ENCODE assay signal across 8 mouse cellular contexts in genomic region chr5:147893766-147894454, GRCm38 (mm10). TPM values are rescaled to one million over a fixed set of nuclear protein-coding genes. Genes with fewer than 3 reads are reported as not detected.
DNase-seq lines count a peak whose midpoint lies in the region; ATAC-seq lines count a peak whose summit lies in the region.

No protein-coding gene starts in this region.

- H3K27me3 ChIP-seq in neural tube, embryonic 11.5 days (ENCODE audit: control insufficient read depth, insufficient read depth, low read length) = 0 out of 2 replicates have a peak, but pooled peaks cover 6% of the 10 kb centered on the region
- no peaks in the 10 kb centered on the region for H3K27me3 ChIP-seq in heart, embryonic 12.5 days (replicated peaks)
- peaks cover 40% of the 10 kb centered on the region for H3K27me3 ChIP-seq in limb, embryonic 10.5 days (ENCODE audit: low read depth, poor library complexity, severe bottlenecking)
- H3K27me3 ChIP-seq in midbrain, embryonic 10.5 days (ENCODE audit: low read depth, poor library complexity, severe bottlenecking) = peaks cover 37% of the 10 kb centered on the region

- no peaks in the 10 kb centered on the region for H3K4me1 ChIP-seq in neural tube, embryonic 11.5 days (ENCODE audit: control insufficient read depth, insufficient read depth, low read length)
- peaks cover 23% of the 10 kb centered on the region for H3K4me1 ChIP-seq in heart, embryonic 12.5 days (replicated peaks)
- H3K4me1 ChIP-seq in limb, embryonic 10.5 days = peaks cover 16% of the 10 kb centered on the region
- H3K4me1 ChIP-seq in midbrain, embryonic 10.5 days = peaks cover 24% of the 10 kb centered on the region

- H3K4me2 ChIP-seq in neural tube, embryonic 11.5 days (ENCODE audit: low read depth) = peak overlapping the region; percentile 89
- H3K4me2 ChIP-seq in heart, embryonic 12.5 days = peak overlapping the region; percentile 91

- peak overlapping the region; percentile 59 for H3K9ac ChIP-seq in neural tube, embryonic 11.5 days (ENCODE audit: low read length)
- peak overlapping the region; percentile 70 for H3K9ac ChIP-seq in heart, embryonic 12.5 days

- under 1% methylated on average over 25 of the region's 25 CpGs for WGBS in neural tube, embryonic 11.5 days
- 1% methylated on average over 25 of the region's 25 CpGs for WGBS in heart, embryonic 12.5 days
- 2% methylated on average over 25 of the region's 25 CpGs for WGBS in limb, embryonic 10.5 days
- 2% methylated on average over 25 of the region's 25 CpGs for WGBS in midbrain, embryonic 10.5 days

- no peak overlapping the region for H3K27ac ChIP-seq in neural tube, embryonic 11.5 days (ENCODE audit: low read depth, low read length)
- H3K27ac ChIP-seq in heart, embryonic 12.5 days (ENCODE audit: poor library complexity, severe bottlenecking) = peak overlapping the region; percentile 27; the same call in 1 of the 2 replicates
- peak overlapping the region; percentile 56; the same call in 1 of the 2 replicates for H3K27ac ChIP-seq in limb, embryonic 10.5 days
- peak overlapping the region; percentile 72 for H3K27ac ChIP-seq in midbrain, embryonic 10.5 days (replicated peaks)

- no peaks in the 10 kb centered on the region for H3K9me3 ChIP-seq in neural tube, embryonic 11.5 days (ENCODE audit: control insufficient read depth, low read length)
- no peaks in the 10 kb centered on the region for H3K9me3 ChIP-seq in heart, embryonic 12.5 days (replicated peaks)
- no peaks in the 10 kb centered on the region for H3K9me3 ChIP-seq in limb, embryonic 10.5 days (replicated peaks)
- H3K9me3 ChIP-seq in midbrain, embryonic 10.5 days (replicated peaks) = no peaks in the 10 kb centered on the region

- H3K4me3 ChIP-seq in neural tube, embryonic 11.5 days (ENCODE audit: low read depth, low read length) = peak overlapping the region; percentile 54
- peak overlapping the region; percentile 66 for H3K4me3 ChIP-seq in heart, embryonic 12.5 days
- H3K4me3 ChIP-seq in limb, embryonic 10.5 days = peak overlapping the region; percentile 71
- H3K4me3 ChIP-seq in midbrain, embryonic 10.5 days = peak overlapping the region; percentile 70

- H3K36me3 ChIP-seq in neural tube, embryonic 11.5 days (ENCODE audit: control insufficient read depth, insufficient read depth, low read length) = no peaks in the 10 kb centered on the region
- H3K36me3 ChIP-seq in heart, embryonic 12.5 days = no peaks in the 10 kb centered on the region
- H3K36me3 ChIP-seq in limb, embryonic 10.5 days = no peaks in the 10 kb centered on the region
- H3K36me3 ChIP-seq in midbrain, embryonic 10.5 days = no peaks in the 10 kb centered on the region

- DNase-seq in neural tube, embryonic 11.5 days (ENCODE audit: low spot score) = no peak
- DNase-seq in neural tube, embryonic 10.5 days (ENCODE audit: extremely low spot score, low spot score) = no peak
- peak; percentile 66 for DNase-seq in cerebellum, adult 9-11 months
- DNase-seq in limb, embryonic 10.5 days (ENCODE audit: low spot score) = peak; percentile 35
- DNase-seq in midbrain, embryonic 10.5 days (ENCODE audit: low spot score) = no peak
- peak; percentile 44 for DNase-seq in thymus, postnatal 25 days
- no peak for DNase-seq in adrenal gland, adult 18-20 months (ENCODE audit: low spot score in 2 of 2)

- peak; percentile 29; the same call in 1 of the 2 replicates for ATAC-seq in neural tube, embryonic 11.5 days (ENCODE audit: insufficient read depth, low FRiP score, low TSS enrichment)
- no peak for ATAC-seq in heart, embryonic 12.5 days (ENCODE audit: insufficient number of reproducible peaks, low FRiP score)

RNA-seq across cellular contexts. Expression of gene Slc46a3, which starts 0.7 kb away (rescaled TPM):
- 3.0 and 4.0 TPM in 2 replicates for polyA plus RNA-seq in neural tube, embryonic 11.5 days (2014; fragmentation: Nextera tagmentation; extraction: Ambion mirVana)
- polyA plus RNA-seq in heart, embryonic 12.5 days (2016; fragmentation: Nextera tagmentation; extraction: Ambion mirVana) = 2.7 and 2.8 TPM in 2 replicates
- polyA plus RNA-seq in limb, embryonic 10.5 days (2016; fragmentation: Nextera tagmentation; extraction: Ambion mirVana) = 1.3 and 2.4 TPM in 2 replicates
- 3.0 and 4.5 TPM in 2 replicates for polyA plus RNA-seq in midbrain, embryonic 10.5 days (2016; fragmentation: Nextera tagmentation; extraction: Ambion mirVana)
- 10 to 100 TPM; 10.3 to 13.0 TPM for total RNA-seq in adrenal gland, adult 18-20 months (2021)

RNA-seq across cellular contexts. Expression of gene Pomp, which starts 33.6 kb away (rescaled TPM):
- polyA plus RNA-seq in neural tube, embryonic 11.5 days (2014; fragmentation: Nextera tagmentation; extraction: Ambion mirVana) = 480 and 499 TPM in 2 replicates
- polyA plus RNA-seq in heart, embryonic 12.5 days (2016; fragmentation: Nextera tagmentation; extraction: Ambion mirVana) = 348 and 392 TPM in 2 replicates
- polyA plus RNA-seq in limb, embryonic 10.5 days (2016; fragmentation: Nextera tagmentation; extraction: Ambion mirVana) = 467 and 519 TPM in 2 replicates
- 505 and 557 TPM in 2 replicates for polyA plus RNA-seq in midbrain, embryonic 10.5 days (2016; fragmentation: Nextera tagmentation; extraction: Ambion mirVana)
- 100 to 1,000 TPM; 159 to 222 TPM for total RNA-seq in adrenal gland, adult 18-20 months (2021)

Comparison
In these comparisons a context has a peak if more than half of its experiments do, and no peak if none do; other contexts are left out.
1. DNase-seq: peak in cerebellum, adult 9-11 months (single experiment), limb, embryonic 10.5 days (single experiment) and thymus, postnatal 25 days (single experiment); none in neural tube, embryonic 11.5 days (single experiment), neural tube, embryonic 10.5 days (single experiment), midbrain, embryonic 10.5 days (single experiment) and adrenal gland, adult 18-20 months (0 of 2).
2. Peak in every context shown above with its lines, with median percentiles within 50 percentile points of each other: H3K4me3 ChIP-seq.